Mouse (Mus musculus) retina, adult 2 months (tissue): Measurements from ENCODE around the gene Gdpd3.
"Not testable (repeated sequence)": the region's sequence is repeated elsewhere in the genome, so short reads cannot be mapped to it uniquely, and the experiment has no call there.

Source experiments
- DNase-seq: peaks from one replicate; pipeline ENCODE4 v3.0.0-alpha.2; 2012; ENCODE audit warnings: low read depth, low spot score

The Gdpd3 gene

GRCm38 (mm10) chr7:126766201-126766600 lies at the start of gene Gdpd3:
Gene Gdpd3, plus strand, starts transcription at chr7:126766334.
- no peak for DNase-seq

- no peak for DNase-seq
Observed at GRCm38 (mm10) chr7:126717566-126717965, 48.6 kb upstream of the Gdpd3 start.

- no peak for DNase-seq
Observed at GRCm38 (mm10) chr7:126718787-126719337, 47.3 kb upstream of the Gdpd3 start.

- no peak for DNase-seq
Observed at GRCm38 (mm10) chr7:126721635-126722034, 44.5 kb upstream of the Gdpd3 start.

GRCm38 (mm10) chr7:126725077-126725476 lies 41.1 kb upstream of the Gdpd3 start:
- DNase-seq = no peak

GRCm38 (mm10) chr7:126725667-126726066 lies 40.5 kb upstream of the Gdpd3 start:
- no peak for DNase-seq

- not testable (repeated sequence) for DNase-seq
Observed at GRCm38 (mm10) chr7:126730256-126730789, 35.8 kb upstream of the Gdpd3 start.

- no peak for DNase-seq
Observed at GRCm38 (mm10) chr7:126736122-126736521, 30.0 kb upstream of the Gdpd3 start.

GRCm38 (mm10) chr7:126739551-126739950 lies 26.6 kb upstream of the Gdpd3 start:
- DNase-seq = no peak

GRCm38 (mm10) chr7:126740132-126740735 lies 25.9 kb upstream of the Gdpd3 start:
- DNase-seq = no peak

- no peak for DNase-seq
Observed at GRCm38 (mm10) chr7:126740977-126741376, 25.2 kb upstream of the Gdpd3 start.

- DNase-seq = no peak
Observed at GRCm38 (mm10) chr7:126741452-126741851, 24.7 kb upstream of the Gdpd3 start.

GRCm38 (mm10) chr7:126741964-126742482 lies 24.1 kb upstream of the Gdpd3 start:
- DNase-seq = no peak

- no peak for DNase-seq
Observed at GRCm38 (mm10) chr7:126746066-126746465, 20.1 kb upstream of the Gdpd3 start.

GRCm38 (mm10) chr7:126746798-126747197 lies 19.3 kb upstream of the Gdpd3 start:
- no peak for DNase-seq

GRCm38 (mm10) chr7:126748824-126749223 lies 17.3 kb upstream of the Gdpd3 start:
- DNase-seq = no peak

GRCm38 (mm10) chr7:126749582-126750343 lies 16.4 kb upstream of the Gdpd3 start:
- no peak for DNase-seq

- DNase-seq = peak; percentile 62
Observed at GRCm38 (mm10) chr7:126754866-126755265, 11.3 kb upstream of the Gdpd3 start.

- no peak for DNase-seq
Observed at GRCm38 (mm10) chr7:126758539-126758938, 7.6 kb upstream of the Gdpd3 start.

GRCm38 (mm10) chr7:126759050-126759671 lies 7.0 kb upstream of the Gdpd3 start, which contains the start of gene Mapk3:
Gene Mapk3, plus strand, starts transcription at chr7:126759601.
- peak; percentile 78 for DNase-seq

- DNase-seq = no peak
Observed at GRCm38 (mm10) chr7:126759672-126760390, 6.3 kb upstream of the Gdpd3 start.
